Mouse (Mus musculus): Measurements from ENCODE around the gene Fgf9. TPM values are rescaled to one million over a fixed set of nuclear protein-coding genes. Genes with fewer than 3 reads are reported as not detected.

Fgf9 gene
- 0.96 and 1.5 TPM in 2 replicates for polyA plus RNA-seq (2012; rRNA removed; ENCODE audit: low replicate concordance)

DNA sequence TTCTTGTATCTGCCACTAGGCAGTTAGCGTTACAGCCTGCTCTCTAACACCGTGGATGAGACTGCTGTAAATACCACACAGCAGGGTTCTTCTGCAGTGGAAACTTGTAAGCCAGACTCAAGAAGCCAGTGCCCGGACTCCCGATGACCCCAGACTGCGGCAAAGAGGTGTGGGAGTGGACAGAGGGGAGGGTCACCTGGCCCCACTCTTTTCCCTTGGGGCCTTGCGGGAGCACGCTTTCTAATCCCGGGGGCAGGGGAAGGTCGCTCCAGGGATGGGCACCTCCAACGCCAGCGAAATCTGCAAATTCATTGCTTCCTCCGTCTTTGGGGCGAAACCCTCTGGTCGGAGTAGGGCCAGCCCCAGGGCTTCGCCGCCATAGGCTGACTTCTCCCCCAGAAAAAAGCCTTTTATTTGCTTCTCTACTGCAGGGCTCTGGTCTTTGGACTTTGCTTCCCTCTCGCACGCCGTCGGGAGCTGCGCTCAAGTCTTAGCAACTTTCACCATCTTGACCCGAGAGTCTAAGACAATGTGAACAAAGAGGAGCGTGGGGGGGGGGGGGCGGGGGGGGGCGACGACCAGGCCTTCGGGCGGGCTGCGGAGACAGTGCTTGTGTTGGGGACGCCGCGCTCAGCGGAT, at the start of gene Fgf9:
Gene Fgf9 (plus strand): TSS at position 67 of the 639 bp plus-strand sequence.

Other genes with a start within 250 kb of the Fgf9 start
- gene Ska3, start 244.4 kb upstream of the Fgf9 start, polyA plus RNA-seq (2012; rRNA removed; ENCODE audit: low replicate concordance): 0.30 and 1.2 TPM in 2 replicates
- gene Mrpl57, start 244.3 kb upstream of the Fgf9 start, polyA plus RNA-seq (2012; rRNA removed; ENCODE audit: low replicate concordance): 53.5 and 66.1 TPM in 2 replicates
- gene Zdhhc20, start 180.3 kb upstream of the Fgf9 start, polyA plus RNA-seq (2012; rRNA removed; ENCODE audit: low replicate concordance): 7.3 and 9.4 TPM in 2 replicates
- 12.9 and 23.3 TPM in 2 replicates for gene Micu2, start 71.3 kb upstream of the Fgf9 start, polyA plus RNA-seq (2012; rRNA removed; ENCODE audit: low replicate concordance)

Measured in subcutaneous adipose tissue, adult 2 months (tissue).